Mouse (Mus musculus) right cerebral cortex, adult 18-20 months (tissue): ENCODE measurements around the gene Cbx6.

Experiments
- DNase-seq: peaks from one replicate; pipeline ENCODE4 v3.0.0; 2022; ENCODE audit warnings: mixed read lengths

Gene Cbx6

GRCm38 (mm10) chr15:79834130-79834880 lies at the start of gene Cbx6, which contains the start of gene Npcd:
TSS of gene Cbx6 (minus strand) at chr15:79834688.
TSS of gene Npcd (minus strand) at chr15:79834237.
- DNase-seq, result peak; percentile 99

- DNase-seq, result peak; percentile 96
Observed at GRCm38 (mm10) chr15:79883352-79883822, 48.9 kb upstream of the Cbx6 start.

- DNase-seq, result peak; percentile 76
Observed at GRCm38 (mm10) chr15:79882623-79883267, 48.3 kb upstream of the Cbx6 start.

- DNase-seq, result no peak
Observed at GRCm38 (mm10) chr15:79880477-79880876, 46.0 kb upstream of the Cbx6 start.

- peak; percentile 74 for DNase-seq
Observed at GRCm38 (mm10) chr15:79879319-79879718, 44.8 kb upstream of the Cbx6 start.

GRCm38 (mm10) chr15:79878725-79879136 lies 44.2 kb upstream of the Cbx6 start:
- DNase-seq, result no peak

- no peak for DNase-seq
Observed at GRCm38 (mm10) chr15:79875261-79875995, 40.9 kb upstream of the Cbx6 start.

- no peak for DNase-seq
Observed at GRCm38 (mm10) chr15:79873995-79874394, 39.5 kb upstream of the Cbx6 start.

- no peak for DNase-seq
Observed at GRCm38 (mm10) chr15:79873545-79873944, 39.1 kb upstream of the Cbx6 start.

- no peak for DNase-seq
Observed at GRCm38 (mm10) chr15:79867260-79868002, 32.9 kb upstream of the Cbx6 start.

GRCm38 (mm10) chr15:79859821-79860220 lies 25.3 kb upstream of the Cbx6 start:
- DNase-seq, result no peak

- no peak for DNase-seq
Observed at GRCm38 (mm10) chr15:79858979-79859378, 24.5 kb upstream of the Cbx6 start.

GRCm38 (mm10) chr15:79850143-79850542 lies 15.7 kb upstream of the Cbx6 start:
- DNase-seq, result no peak

- peak; percentile 43 for DNase-seq
Observed at GRCm38 (mm10) chr15:79847100-79847499, 12.6 kb upstream of the Cbx6 start.

GRCm38 (mm10) chr15:79845986-79846385 lies 11.5 kb upstream of the Cbx6 start:
- no peak for DNase-seq

GRCm38 (mm10) chr15:79842985-79843384 lies 8.5 kb upstream of the Cbx6 start:
- no peak for DNase-seq

GRCm38 (mm10) chr15:79840281-79840680 lies 5.8 kb upstream of the Cbx6 start:
- DNase-seq, result no peak

GRCm38 (mm10) chr15:79834881-79835260 lies 383 bp upstream of the Cbx6 start:
- DNase-seq, result no peak

- peak; percentile 26 for DNase-seq
Observed at GRCm38 (mm10) chr15:79833251-79834050, 1.0 kb downstream of the Cbx6 start.

- peak; percentile 84 for DNase-seq
Observed at GRCm38 (mm10) chr15:79832064-79832900, 2.2 kb downstream of the Cbx6 start.

GRCm38 (mm10) chr15:79830388-79830787 lies 4.1 kb downstream of the Cbx6 start:
- DNase-seq, result peak; percentile 83
